Mouse (Mus musculus) lung, adult 18-20 months (tissue): Measurements from ENCODE around the gene Mgst3.
A peak's percentile ranks its signal among the peaks of the same experiment; 100 is the strongest.

Experiments
- DNase-seq, 2 experiments: peaks; one replicate each; pipeline ENCODE4 v3.0.0; 2022; ENCODE audit warnings: mixed read lengths in 2 of 2

The Mgst3 gene

GRCm38 (mm10) chr1:167387310-167387709 is 6.3 kb downstream of the Mgst3 start:
- DNase-seq = peak; percentile 53 to 77

GRCm38 (mm10) chr1:167386466-167386865 is 7.2 kb downstream of the Mgst3 start:
- no peak for DNase-seq

DNA sequence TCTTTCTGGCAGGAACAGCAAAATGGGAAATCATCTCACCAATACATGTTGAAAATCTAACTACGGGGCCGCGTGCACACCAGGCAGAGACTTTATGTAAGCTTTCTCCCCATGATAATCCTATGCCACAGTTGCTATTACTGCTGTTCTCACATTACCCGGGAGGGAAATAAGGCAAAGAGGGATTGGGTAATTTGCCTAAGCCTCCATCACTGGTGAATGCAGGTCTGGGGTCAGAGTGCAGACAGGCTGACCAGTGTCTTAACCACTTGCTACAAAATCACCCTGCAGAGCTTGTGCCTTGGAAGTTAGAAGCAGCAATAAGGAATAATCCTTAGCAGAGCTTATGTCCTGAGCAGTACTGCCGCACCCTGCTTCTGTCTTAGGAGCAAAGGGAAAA is 8.0 kb downstream of the Mgst3 start:
- no peak for DNase-seq

DNA sequence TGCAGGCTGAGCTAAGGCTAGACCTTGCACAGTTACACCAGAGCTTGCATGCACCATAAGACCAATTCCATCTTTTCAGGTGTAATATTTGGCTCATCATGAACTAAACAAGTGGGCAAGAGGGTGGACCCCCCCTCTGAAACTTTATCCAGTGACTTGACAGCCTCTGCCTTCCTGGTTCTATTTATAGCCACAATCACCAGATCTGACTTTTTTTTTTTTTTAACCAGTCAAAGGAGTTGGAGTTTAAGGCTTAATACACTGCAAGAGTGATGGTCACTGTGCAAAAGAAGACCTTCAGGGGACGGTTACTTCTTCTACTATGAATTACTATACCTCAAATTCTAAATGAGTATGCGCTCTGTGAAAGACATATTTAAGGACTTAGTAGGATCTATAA is 8.4 kb downstream of the Mgst3 start:
- no peak for DNase-seq

GRCm38 (mm10) chr1:167384156-167384555 is 9.5 kb downstream of the Mgst3 start:
- no peak for DNase-seq

DNA sequence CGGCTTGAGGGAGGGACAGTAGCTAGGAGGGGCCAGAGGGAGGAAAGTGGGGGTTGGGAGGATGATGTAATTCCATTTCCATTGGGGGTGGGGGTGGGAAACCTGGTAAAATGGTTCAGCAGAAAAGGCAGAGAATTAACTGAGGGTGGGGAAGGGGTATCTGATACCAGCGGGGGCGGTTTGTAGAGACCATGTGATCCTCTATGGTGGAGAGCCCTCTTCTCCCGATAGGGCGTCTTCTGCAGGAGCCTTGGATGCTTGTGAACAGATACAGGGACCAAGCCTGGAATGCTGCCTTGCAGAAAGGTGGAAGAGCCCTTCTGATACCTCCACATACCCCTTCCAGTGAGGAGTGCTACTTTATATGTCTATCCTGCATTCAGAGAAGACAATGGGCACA is 10.5 kb downstream of the Mgst3 start:
- DNase-seq = no peak

GRCm38 (mm10) chr1:167382763-167383162 is 10.9 kb downstream of the Mgst3 start:
- no peak for DNase-seq

GRCm38 (mm10) chr1:167382316-167382715 is 11.3 kb downstream of the Mgst3 start:
- no peak for DNase-seq

- peak; percentile 26 to 56 for DNase-seq
Measured at GRCm38 (mm10) chr1:167381050-167382015, 12.3 kb downstream of the Mgst3 start.

DNA sequence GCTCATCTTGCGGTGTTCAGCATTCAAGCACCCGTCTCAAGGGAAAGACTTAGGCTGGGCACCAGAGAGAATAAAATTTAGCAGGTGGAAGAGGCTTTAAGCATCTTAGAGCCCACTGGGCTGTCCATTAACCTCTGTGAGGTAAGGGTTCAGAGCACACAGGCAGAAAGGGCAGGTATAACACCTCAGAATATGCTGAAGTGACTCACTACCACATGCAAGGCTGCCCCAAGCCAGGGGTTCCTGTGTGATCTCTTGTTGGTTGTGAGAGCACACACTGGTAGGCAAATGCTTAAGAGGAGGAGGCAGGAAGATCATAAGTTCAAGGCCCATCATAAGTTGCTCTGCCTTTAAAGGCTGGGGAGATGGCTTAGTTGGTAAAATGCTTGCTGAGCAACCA is 13.4 kb downstream of the Mgst3 start:
- no peak for DNase-seq

GRCm38 (mm10) chr1:167379751-167380150 is 13.9 kb downstream of the Mgst3 start:
- DNase-seq = no peak

- DNase-seq = no peak
Measured at GRCm38 (mm10) chr1:167378019-167378418, 15.6 kb downstream of the Mgst3 start.

GRCm38 (mm10) chr1:167374942-167375341 is 18.7 kb downstream of the Mgst3 start:
- no peak for DNase-seq

- peak; percentile 72 to 76 for DNase-seq
Measured at GRCm38 (mm10) chr1:167374003-167374784, 19.4 kb downstream of the Mgst3 start.

DNA sequence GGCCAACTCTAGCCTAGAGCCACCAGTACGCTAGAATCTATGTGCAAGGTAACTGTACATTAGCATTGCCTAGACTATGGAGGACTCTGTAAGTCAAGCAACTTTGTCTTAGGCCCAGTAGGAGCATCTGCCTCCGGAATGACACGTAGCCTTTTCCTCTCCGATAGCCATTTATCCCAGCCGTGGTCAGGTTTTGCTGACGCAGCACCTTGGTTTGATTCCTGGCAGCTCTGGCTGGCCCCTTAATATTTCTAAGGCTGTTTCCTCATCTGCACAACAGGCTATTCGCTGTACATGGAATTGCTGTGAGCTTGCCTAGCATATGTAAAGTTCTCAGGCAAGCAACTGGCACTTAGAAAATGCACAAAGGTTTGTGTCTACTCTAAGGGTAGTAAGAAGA is 20.9 kb downstream of the Mgst3 start:
- no peak for DNase-seq

- peak; percentile 84 to 90 for DNase-seq
Measured at GRCm38 (mm10) chr1:167369905-167370304, 23.7 kb downstream of the Mgst3 start.

DNA sequence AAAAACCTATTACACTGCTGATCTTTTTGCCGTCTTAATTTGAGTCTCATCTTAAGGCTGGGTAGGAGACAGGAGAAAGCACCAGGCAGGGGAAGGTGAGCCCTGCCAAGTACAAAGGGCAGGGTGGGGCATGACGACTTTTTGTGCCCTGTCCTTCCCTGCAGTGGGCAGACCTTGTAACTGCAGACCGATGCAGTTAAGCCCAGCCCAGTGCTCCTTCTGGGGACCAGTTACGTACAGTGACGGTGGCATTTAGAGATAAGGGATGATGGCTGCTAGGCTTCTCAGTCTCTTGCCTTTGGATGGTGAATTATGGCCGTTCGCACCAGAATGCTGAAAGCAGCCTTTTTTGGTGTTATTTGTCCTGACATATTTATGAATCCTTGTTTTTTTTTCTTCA is 25.1 kb downstream of the Mgst3 start:
- DNase-seq = no peak

DNA sequence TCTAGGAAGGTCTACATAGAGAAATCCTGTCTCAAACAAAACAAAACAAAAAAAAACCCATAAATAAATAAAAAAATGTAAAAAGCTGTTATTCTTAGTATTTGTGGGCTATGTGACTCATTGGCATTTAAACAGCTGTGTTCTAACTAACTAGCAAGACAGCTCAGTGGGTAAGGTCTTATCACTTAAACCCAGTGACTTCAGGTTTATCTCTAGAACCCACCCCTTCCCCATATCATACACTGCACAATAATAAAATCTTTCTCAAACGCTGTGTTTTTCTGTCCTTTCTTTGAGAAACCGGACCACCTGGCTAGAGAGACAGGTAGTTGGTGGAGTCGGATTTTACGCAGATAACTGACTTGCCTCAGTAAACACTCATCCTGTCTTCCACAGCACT is 25.6 kb downstream of the Mgst3 start:
- no peak for DNase-seq

DNA sequence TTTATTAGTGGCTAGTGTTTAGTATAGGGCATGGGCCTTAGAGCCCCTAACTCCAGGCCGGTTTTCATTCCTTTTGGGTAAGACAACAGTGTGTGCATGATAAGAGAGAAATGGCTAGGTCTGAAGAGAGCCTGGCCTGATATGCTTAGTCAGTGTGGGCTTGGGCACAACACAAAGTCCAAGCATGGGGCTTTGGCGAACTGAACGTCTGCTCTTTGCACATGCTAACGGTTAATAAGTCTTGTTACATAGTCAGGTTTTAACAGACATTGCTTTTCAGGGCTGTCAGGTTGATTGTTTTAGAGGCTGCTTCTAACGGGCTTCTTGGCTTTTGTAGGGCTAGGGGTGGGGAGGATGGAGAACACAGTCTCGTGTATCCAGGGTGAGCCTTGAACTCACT is 27.0 kb downstream of the Mgst3 start:
- DNase-seq = no peak

DNA sequence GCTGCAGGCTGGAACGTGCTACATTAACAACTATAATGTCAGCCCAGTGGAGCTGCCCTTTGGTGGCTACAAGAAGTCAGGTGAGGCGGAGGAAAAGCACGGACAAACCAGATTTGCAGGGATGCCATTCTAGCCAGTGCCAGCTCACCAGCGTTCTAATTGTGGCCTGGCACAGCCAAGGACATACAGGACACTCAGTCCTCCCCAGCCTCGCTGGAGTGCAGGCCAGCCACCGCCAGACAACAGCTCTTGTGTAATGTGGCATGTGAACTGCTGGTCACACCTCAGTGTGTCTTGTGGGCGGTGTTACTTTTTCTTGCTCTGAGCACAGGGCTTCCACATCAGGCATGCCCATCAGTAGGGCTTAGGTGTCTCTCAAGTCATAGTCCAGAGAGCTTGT is 27.8 kb downstream of the Mgst3 start:
- DNase-seq = no peak

DNA sequence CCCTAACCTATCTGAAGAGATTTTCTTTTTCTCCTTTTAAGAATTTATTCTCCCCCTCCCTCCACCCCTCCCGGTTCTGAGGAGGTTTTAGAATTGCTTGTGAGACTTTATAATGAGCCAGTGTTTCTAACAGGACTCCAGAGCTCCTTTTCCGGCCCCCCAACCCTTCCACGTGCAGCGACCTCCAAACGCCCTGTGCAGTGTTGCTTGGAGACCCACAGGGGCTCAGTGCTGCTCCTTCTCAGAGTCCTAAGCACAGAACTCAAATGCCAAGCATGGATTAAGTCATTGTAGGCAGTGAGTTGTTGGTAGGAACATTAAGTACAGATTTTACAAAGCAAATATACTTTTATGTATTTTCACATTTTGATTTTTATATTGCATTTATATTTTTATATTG is 30.3 kb downstream of the Mgst3 start:
- DNase-seq = no peak

DNA sequence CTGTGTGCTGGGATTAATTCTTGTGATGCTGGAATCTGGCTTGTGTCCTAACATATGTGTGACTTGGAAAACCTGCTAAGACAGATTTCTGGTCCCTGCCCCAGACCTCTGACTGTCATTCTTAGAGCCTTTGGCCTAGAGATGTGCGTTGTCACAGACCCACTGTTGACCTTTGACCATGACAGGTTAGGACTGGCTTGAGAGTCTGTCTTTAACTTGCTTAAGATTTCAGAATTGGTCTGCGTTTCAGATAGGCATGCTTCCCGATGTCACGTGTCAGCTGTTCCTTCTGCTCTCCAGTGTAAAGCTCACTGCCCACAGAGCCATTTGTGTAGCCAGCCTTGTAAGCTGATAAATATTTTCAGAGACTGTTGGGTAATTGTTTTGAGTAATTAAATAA is 30.8 kb downstream of the Mgst3 start:
- no peak for DNase-seq

DNA sequence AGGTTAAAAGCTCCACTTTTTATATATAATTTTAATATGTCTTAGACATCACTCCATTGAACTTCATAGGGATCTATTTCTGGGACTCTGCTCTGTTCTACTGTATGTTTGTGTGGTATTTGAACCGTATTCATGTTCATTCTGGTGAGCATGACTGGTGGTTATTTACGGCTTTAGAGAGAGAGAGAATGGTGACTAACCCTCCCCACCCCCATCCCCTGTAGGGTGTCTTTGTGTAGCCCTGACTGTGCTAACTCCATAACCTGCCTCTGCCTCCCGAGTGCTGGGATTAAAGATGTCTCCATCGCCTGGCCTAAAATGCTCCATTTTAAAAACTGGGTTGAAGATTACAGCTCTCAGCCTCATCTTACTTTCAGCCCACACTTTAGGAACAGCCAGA is 33.4 kb downstream of the Mgst3 start:
- no peak for DNase-seq

- DNase-seq = no peak
Measured at GRCm38 (mm10) chr1:167358731-167359130, 34.9 kb downstream of the Mgst3 start.
